ENCODE assay signal across 8 mouse cellular contexts in genomic region chr10:60829071-60829470, GRCm38 (mm10). TPM values are rescaled to one million over a fixed set of nuclear protein-coding genes. Genes with fewer than 3 reads are reported as not detected.
DNase-seq lines count a peak whose midpoint lies in the region; ATAC-seq and TF ChIP-seq lines count a peak whose summit lies in the region.
"Had no signal": no experiment of that assay in that cellular context is flagged by ENCODE, and none has a peak within 500 bp of the region (broad histone marks: within the 10 kb centered on the region; RNA-seq: fewer than 3 reads in every experiment).

No protein-coding gene starts in this region.

- peaks cover 24% of the 10 kb centered on the region for H3K4me1 ChIP-seq in forebrain, embryonic 14.5 days (ENCODE audit: control insufficient read depth, insufficient read depth, low read length)
- peaks cover 60% of the 10 kb centered on the region for H3K4me1 ChIP-seq in limb, embryonic 11.5 days (ENCODE audit: control insufficient read depth, insufficient read depth, low read length)

- peak; percentile 15 for DNase-seq in urinary bladder, adult 2 months (ENCODE audit: low spot score)
- no peak for DNase-seq in urinary bladder, postnatal 14 days (ENCODE audit: low spot score)
- DNase-seq in forebrain, embryonic 14.5 days (ENCODE audit: low spot score): peak; percentile 45
- DNase-seq in limb, embryonic 11.5 days (ENCODE audit: low spot score): no peak
- DNase-seq in layer of hippocampus, adult 8-10 months (ENCODE audit: low spot score in 2 of 2): no peak
- DNase-seq in adrenal gland, postnatal 36 days: no peak
- DNase-seq in left cerebral cortex, adult 2 months (ENCODE audit: extremely low spot score in 1 of 2, low spot score in 2 of 2): no peak
- DNase-seq: liver, embryonic 13.5 days had no signal

- no peak overlapping the region for H3K4me3 ChIP-seq in forebrain, embryonic 14.5 days (ENCODE audit: low read depth, low read length)
- H3K4me3 ChIP-seq in limb, embryonic 11.5 days (ENCODE audit: low read depth, low read length): peak overlapping the region; percentile 86
- H3K4me3 ChIP-seq in left cerebral cortex, adult 2 months: no peak overlapping the region

- no peaks in the 10 kb centered on the region for H3K36me3 ChIP-seq in forebrain, embryonic 14.5 days (ENCODE audit: control insufficient read depth, insufficient read depth, low read length)
- H3K36me3 ChIP-seq in limb, embryonic 11.5 days (ENCODE audit: control insufficient read depth, insufficient read depth, low read length): no peaks in the 10 kb centered on the region
- H3K36me3 ChIP-seq: liver, embryonic 13.5 days had no signal

- H3K27ac ChIP-seq in forebrain, embryonic 14.5 days (ENCODE audit: low read depth, low read length): no peak overlapping the region
- H3K27ac ChIP-seq in limb, embryonic 11.5 days (replicated peaks; ENCODE audit: low read depth, low read length): no peak overlapping the region
- H3K27ac ChIP-seq in left cerebral cortex, adult 2 months: no peak overlapping the region
- H3K27ac ChIP-seq: liver, embryonic 13.5 days had no signal

- WGBS in forebrain, embryonic 14.5 days: 31% methylated on average over 6 of the region's 6 CpGs
- WGBS in limb, embryonic 11.5 days: 29% methylated on average over 6 of the region's 6 CpGs

- H3K9me3 ChIP-seq in forebrain, embryonic 14.5 days (replicated peaks; ENCODE audit: control insufficient read depth, low read length): no peaks in the 10 kb centered on the region
- no peaks in the 10 kb centered on the region for H3K9me3 ChIP-seq in limb, embryonic 11.5 days (ENCODE audit: control insufficient read depth, low read length)
- H3K9me3 ChIP-seq: liver, embryonic 13.5 days had no signal

- peaks cover 36% of the 10 kb centered on the region for H3K27me3 ChIP-seq in forebrain, embryonic 14.5 days (replicated peaks; ENCODE audit: control insufficient read depth, insufficient read depth, low read length)
- H3K27me3 ChIP-seq in limb, embryonic 11.5 days (ENCODE audit: control insufficient read depth, insufficient read depth, low read length): peaks cover 2% of the 10 kb centered on the region; the same call in 1 of the 2 replicates

- H3K4me2 ChIP-seq in forebrain, embryonic 14.5 days (ENCODE audit: low read length): peak overlapping the region; percentile 95
- H3K4me2 ChIP-seq in limb, embryonic 11.5 days (ENCODE audit: low read depth, severe bottlenecking): peak overlapping the region; percentile 88

- TF ChIP-seq CTCF in left cerebral cortex, adult 2 months (IDR thresholded peaks at IDR 0.05): no peak

- intact Hi-C loops in left cerebral cortex, adult 2 months (cut with DNase I): no loop called here

- no peak for ATAC-seq in forebrain, embryonic 14.5 days
- no peak for ATAC-seq in limb, embryonic 11.5 days (ENCODE audit: insufficient number of reproducible peaks, low FRiP score, low TSS enrichment, low read depth)

- H3K9ac ChIP-seq in forebrain, embryonic 14.5 days (ENCODE audit: low read length): no peak overlapping the region
- 0 out of 2 replicates have a peak overlapping the region, but pooled peaks have one; percentile 34 for H3K9ac ChIP-seq in limb, embryonic 11.5 days (ENCODE audit: low read length)
- H3K9ac ChIP-seq: liver, embryonic 13.5 days had no signal

RNA-seq across cellular contexts. Expression of gene Unc5b, which starts 2.3 kb away (rescaled TPM):
- 17.5 and 28.8 TPM in 2 replicates for polyA plus RNA-seq in urinary bladder, adult 2 months (2012; rRNA removed)
- polyA plus RNA-seq in forebrain, embryonic 14.5 days (2014; fragmentation: Nextera tagmentation; extraction: Ambion mirVana): 2.1 and 2.3 TPM in 2 replicates
- polyA plus RNA-seq in limb, embryonic 11.5 days (2014; fragmentation: Nextera tagmentation; extraction: Ambion mirVana): 10.2 and 10.6 TPM in 2 replicates
- 10 to 100 TPM; 12.9 to 16.4 (median 15.0) TPM for total RNA-seq in layer of hippocampus, adult 8-10 months (2022)
- 1 to 10 TPM; 5.9 to 8.3 TPM for total RNA-seq in adrenal gland, postnatal 36 days (2021)
- total RNA-seq in left cerebral cortex, adult 2 months (2021): 10 to 100 TPM in 1 of 2 experiments, 1 to 10 TPM in 1; 9.0 to 10.3 TPM

Comparison
In these comparisons a context has a peak if more than half of its experiments do, and no peak if none do; other contexts are left out.
1. DNase-seq: peak in urinary bladder, adult 2 months (single experiment) and forebrain, embryonic 14.5 days (single experiment); none in urinary bladder, postnatal 14 days (single experiment), limb, embryonic 11.5 days (single experiment), layer of hippocampus, adult 8-10 months (0 of 2), adrenal gland, postnatal 36 days (0 of 2) and left cerebral cortex, adult 2 months (0 of 2).